Mouse (Mus musculus) neural tube, embryonic 14.5 days (tissue): Measurements from ENCODE around the gene Pck1. TPM values are rescaled to one million over a fixed set of nuclear protein-coding genes. Genes with fewer than 3 reads are reported as not detected.
A peak's percentile ranks its signal among the peaks of the same experiment; 100 is the strongest.

Experiments
- ATAC-seq: fragments of 200-750 bp; cut with Nextera tagmentation; 2 replicates; pipeline ENCODE4 v1.8.0; 2017; ENCODE audit warnings: low read depth, mild to moderate bottlenecking, moderate TSS enrichment, moderate library complexity
- H3K27ac ChIP-seq: fragments of 300-500 bp; sonication (generic); 2 replicates; pipeline ENCODE4 v1.5.1; 2014; ENCODE audit warnings: low read depth, mild to moderate bottlenecking, control low read depth, low read length, moderate library complexity, mixed read lengths
- H3K27me3 ChIP-seq: fragments of 300-500 bp; sonication (generic); 2 replicates; pipeline ENCODE4 v1.6.1; 2014; ENCODE audit warnings: low read length; ENCODE audit not compliant: control insufficient read depth, insufficient read depth
- H3K36me3 ChIP-seq: fragments of 300-500 bp; sonication (generic); 2 replicates; pipeline ENCODE4 v1.6.1; 2014; ENCODE audit warnings: low read length, mixed read lengths; ENCODE audit not compliant: control insufficient read depth, insufficient read depth
- H3K4me1 ChIP-seq: fragments of 300-500 bp; sonication (generic); 2 replicates; pipeline ENCODE4 v1.6.1; 2014; ENCODE audit warnings: low read length; ENCODE audit not compliant: control insufficient read depth, insufficient read depth
- H3K4me2 ChIP-seq: fragments of 300-500 bp; sonication (generic); 2 replicates; pipeline ENCODE4 v1.6.1; 2014; ENCODE audit warnings: mild to moderate bottlenecking, low read depth, low read length, control low read depth
- H3K4me3 ChIP-seq: fragments of 300-500 bp; sonication (generic); 2 replicates; pipeline ENCODE4 v1.5.1; 2014; ENCODE audit warnings: low read depth, low read length, control low read depth, mixed read lengths
- H3K9ac ChIP-seq: fragments of 300-500 bp; sonication (generic); replicated peaks from 2 replicates; pipeline ENCODE4 v1.6.1; 2014; ENCODE audit warnings: low read depth, mild to moderate bottlenecking, control low read depth, low read length, mixed read lengths
- H3K9me3 ChIP-seq: fragments of 300-500 bp; sonication (generic); 2 replicates; pipeline ENCODE4 v1.6.1; 2016; ENCODE audit warnings: low read length; ENCODE audit not compliant: control insufficient read depth
- WGBS: fragments of 180-500 bp; shearing (Covaris S2); extraction: QIAGEN DNeasy Blood & Tissue Kit; methylation state at CpG from one replicate; pipeline ENCODE4 v1.1.7; 2014; 5-methylcytosine and 5-hydroxymethylcytosine counted together
- polyA plus RNA-seq: library from polyadenylated mRNA; unstranded; fragments of >200 nt; fragmentation: Nextera tagmentation; extraction: Ambion mirVana; gene quantifications from 2 replicates; pipeline ENCODE4 v1.2.1, GENCODE M21; 2014

Pck1 gene
- polyA plus RNA-seq, 1 experiment from 2014 or later: 0.07 TPM

DNA sequence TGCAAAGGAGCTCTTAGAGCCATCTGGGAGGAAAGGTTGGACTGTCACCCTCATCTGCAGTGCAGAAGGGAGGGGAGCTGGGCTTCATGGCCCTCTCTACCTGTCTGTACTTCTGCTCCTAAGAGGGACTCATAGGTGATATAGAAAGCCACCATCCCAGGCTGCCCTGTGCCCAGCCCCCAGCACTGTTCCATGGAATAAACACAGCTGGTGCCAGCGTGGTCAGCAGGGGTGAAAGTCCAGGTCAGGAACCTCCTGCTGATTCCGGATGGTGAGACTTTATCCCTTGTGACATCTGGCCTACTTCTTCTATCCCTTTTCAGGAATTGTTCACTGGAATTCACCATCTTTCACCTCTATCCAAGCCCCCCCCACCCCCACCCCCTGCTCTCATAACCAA lies 17.2 kb downstream of the Pck1 start:
- no peak overlapping the region for H3K4me2 ChIP-seq
- H3K9ac ChIP-seq: no peak overlapping the region
- H3K36me3 ChIP-seq: no peaks in the 10 kb centered on the region
- H3K4me3 ChIP-seq: no peak overlapping the region
- H3K9me3 ChIP-seq: no peaks in the 10 kb centered on the region
- WGBS: 79% methylated on average over 2 of the region's 2 CpGs
- H3K27ac ChIP-seq: no peak overlapping the region
- H3K4me1 ChIP-seq: peaks cover 42% of the 10 kb centered on the region
- no peak for ATAC-seq
- no peaks in the 10 kb centered on the region for H3K27me3 ChIP-seq

GRCm38 (mm10) chr2:173170715-173171114 lies 17.9 kb downstream of the Pck1 start:
- Histone ChIP-seq H3K27me3 (no peaks in the 10 kb centered on the region), H3K4me3 (no peak overlapping the region), H3K4me2 (no peak overlapping the region), H3K9ac (no peak overlapping the region), H3K4me1 (peaks cover 42% of the 10 kb centered on the region), H3K9me3 (no peaks in the 10 kb centered on the region), H3K36me3 (no peaks in the 10 kb centered on the region), H3K27ac (no peak overlapping the region; the same call in 1 of the 2 replicates)
- no peak for ATAC-seq
- 62% methylated on average over 2 of the region's 2 CpGs for WGBS

DNA sequence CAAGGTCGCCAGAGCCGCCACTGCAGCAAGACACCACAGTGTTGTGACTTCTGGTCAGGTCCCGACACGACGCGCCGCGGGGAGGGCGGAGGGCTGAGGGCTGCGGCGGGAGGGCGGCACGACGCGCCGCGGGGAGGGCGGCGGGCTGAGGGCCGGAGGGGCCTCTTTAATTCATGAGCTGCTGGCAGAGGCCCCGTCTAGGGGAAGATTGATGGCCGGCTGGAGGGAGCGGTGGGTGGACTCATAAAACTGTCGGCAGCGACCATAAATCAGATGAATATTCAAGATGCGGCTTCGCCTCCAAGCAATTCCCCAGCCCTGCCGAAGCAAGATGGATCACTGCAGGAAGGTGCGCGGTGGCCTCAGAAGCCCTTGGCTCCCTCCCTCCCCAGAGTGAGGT lies 18.6 kb downstream of the Pck1 start:
- H3K36me3 ChIP-seq: no peaks in the 10 kb centered on the region

GRCm38 (mm10) chr2:173171956-173172355 lies 19.1 kb downstream of the Pck1 start:
- Histone ChIP-seq H3K36me3 (no peaks in the 10 kb centered on the region), H3K27me3 (no peaks in the 10 kb centered on the region), H3K4me3 (no peak overlapping the region), H3K4me2 (peak overlapping the region; percentile 6; the same call in 1 of the 2 replicates), H3K27ac (peak overlapping the region; percentile 60), H3K9me3 (no peaks in the 10 kb centered on the region), H3K4me1 (peaks cover 42% of the 10 kb centered on the region), H3K9ac (no peak overlapping the region)
- 51% methylated on average over 5 of the region's 5 CpGs for WGBS
- peak; percentile 6 for ATAC-seq

More for the DNA sequence above, 18.6 kb downstream of the Pck1 start:
- Histone ChIP-seq H3K4me2 (peak overlapping the region; percentile 23; the same call in 1 of the 2 replicates), H3K9me3 (no peaks in the 10 kb centered on the region), H3K27me3 (no peaks in the 10 kb centered on the region), H3K27ac (peak overlapping the region; percentile 60), H3K4me1 (peaks cover 42% of the 10 kb centered on the region), H3K4me3 (no peak overlapping the region), H3K9ac (no peak overlapping the region)
- peak; percentile 68 for ATAC-seq
- 0% methylated on average over 30 of the region's 30 CpGs for WGBS

GRCm38 (mm10) chr2:173172386-173172785 lies 19.5 kb downstream of the Pck1 start:
- Histone ChIP-seq H3K4me1 (peaks cover 42% of the 10 kb centered on the region), H3K9ac (no peak overlapping the region), H3K4me2 (no peak overlapping the region), H3K27me3 (no peaks in the 10 kb centered on the region), H3K27ac (peak overlapping the region; percentile 89), H3K9me3 (no peaks in the 10 kb centered on the region), H3K36me3 (no peaks in the 10 kb centered on the region), H3K4me3 (no peak overlapping the region)
- 63% methylated on average over 1 of the region's 1 CpGs for WGBS
- ATAC-seq: no peak

GRCm38 (mm10) chr2:173173008-173173407 lies 20.2 kb downstream of the Pck1 start:
- peaks cover 40% of the 10 kb centered on the region for H3K4me1 ChIP-seq
- H3K9ac ChIP-seq: no peak overlapping the region
- H3K27ac ChIP-seq: peak overlapping the region; percentile 89
- 0 out of 2 replicates have a peak overlapping the region, but pooled peaks have one; percentile 53 for H3K4me2 ChIP-seq
- peak; percentile 12; the same call in 1 of the 2 replicates for ATAC-seq
- WGBS: 7% methylated on average over 2 of the region's 2 CpGs
- H3K9me3 ChIP-seq: no peaks in the 10 kb centered on the region
- H3K4me3 ChIP-seq: no peak overlapping the region
- no peaks in the 10 kb centered on the region for H3K36me3 ChIP-seq
- H3K27me3 ChIP-seq: peaks cover 3% of the 10 kb centered on the region; the same call in 1 of the 2 replicates

DNA sequence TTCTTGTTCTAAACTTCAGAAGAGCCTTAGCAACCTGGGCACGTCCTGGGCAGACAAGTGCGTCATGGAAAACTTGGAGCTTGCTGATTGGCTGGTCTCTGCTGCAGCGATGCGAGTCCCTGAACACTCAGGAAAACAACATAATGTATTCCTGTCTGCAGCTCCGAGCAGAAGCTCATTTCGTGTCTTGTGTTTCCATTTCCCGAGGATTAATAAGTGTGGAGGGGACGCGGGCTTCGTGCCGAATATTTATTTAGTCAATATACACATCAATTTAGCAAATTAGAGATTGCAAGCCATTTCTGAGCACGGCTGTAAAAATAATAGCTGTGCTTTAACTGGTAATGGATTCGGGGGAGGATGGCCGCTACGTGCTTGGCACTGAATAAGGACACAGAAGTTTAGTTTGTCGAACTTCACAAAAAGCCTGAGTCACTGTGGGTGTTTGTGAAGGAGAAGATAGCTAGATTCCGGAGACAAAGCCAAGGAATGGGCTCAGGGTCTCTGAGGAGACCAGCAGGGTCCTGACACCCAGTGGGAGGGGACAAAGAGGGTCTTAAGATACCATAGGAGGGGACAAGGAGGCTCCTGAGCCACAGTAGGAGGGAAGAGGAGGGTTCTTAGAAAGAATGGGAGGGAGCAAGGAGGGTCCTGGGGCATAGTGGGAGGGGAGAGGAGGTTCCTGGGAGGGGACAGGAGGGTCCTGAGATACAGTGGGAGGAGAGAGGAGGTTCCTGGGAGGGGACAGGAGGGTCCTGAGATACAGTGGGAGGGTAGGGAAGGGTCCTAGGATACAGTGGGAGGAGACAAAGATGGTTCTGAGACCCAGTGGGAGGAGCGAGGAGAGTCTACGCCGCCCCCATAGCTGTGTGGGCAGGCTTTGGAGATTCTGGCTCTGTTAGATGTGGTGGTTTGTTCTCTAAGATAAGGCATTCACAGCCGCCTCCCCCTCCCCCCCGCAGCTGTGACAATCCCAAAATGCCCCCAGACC lies 21.0 kb downstream of the Pck1 start:
- peak; percentile 75 for ATAC-seq
- no peaks in the 10 kb centered on the region for H3K36me3 ChIP-seq
- H3K27me3 ChIP-seq: peaks cover 3% of the 10 kb centered on the region; the same call in 1 of the 2 replicates
- H3K4me2 ChIP-seq: peak overlapping the region; percentile 53
- 2% methylated on average over 22 of the region's 22 CpGs for WGBS
- H3K4me1 ChIP-seq: peaks cover 38% of the 10 kb centered on the region
- peak overlapping the region; percentile 89 for H3K27ac ChIP-seq
- H3K9me3 ChIP-seq: no peaks in the 10 kb centered on the region
- H3K9ac ChIP-seq: 0 out of 2 replicates have a peak overlapping the region, but pooled peaks have one; percentile 8
- peak overlapping the region; percentile 18; the same call in 1 of the 2 replicates for H3K4me3 ChIP-seq

DNA sequence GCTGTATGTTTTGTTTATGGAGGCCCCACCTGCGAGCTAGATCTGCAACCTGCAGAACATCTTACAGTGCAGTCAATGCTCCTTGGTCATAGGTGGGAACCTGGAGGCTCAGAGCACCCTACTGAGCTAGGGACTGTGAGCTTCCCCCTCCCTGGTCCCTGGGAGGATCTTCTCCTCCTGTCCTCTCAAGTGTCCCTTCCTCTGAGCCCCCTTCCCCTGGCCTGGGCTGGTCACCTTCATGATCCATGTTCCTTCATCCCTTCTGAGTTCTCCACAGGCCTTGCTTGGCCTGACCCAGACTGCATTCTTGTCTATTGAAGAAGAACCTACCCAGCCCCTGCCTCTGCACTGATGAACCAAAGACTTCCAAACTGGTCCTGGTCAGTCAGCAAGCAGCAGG lies 21.7 kb downstream of the Pck1 start:
- H3K4me2 ChIP-seq: peak overlapping the region; percentile 53
- peaks cover 3% of the 10 kb centered on the region; the same call in 1 of the 2 replicates for H3K27me3 ChIP-seq
- peak overlapping the region; percentile 89 for H3K27ac ChIP-seq
- H3K4me1 ChIP-seq: peaks cover 34% of the 10 kb centered on the region
- H3K9ac ChIP-seq: no peak overlapping the region
- no peaks in the 10 kb centered on the region for H3K9me3 ChIP-seq
- H3K4me3 ChIP-seq: no peak overlapping the region
- H3K36me3 ChIP-seq: no peaks in the 10 kb centered on the region
- WGBS: 54% methylated on average over 1 of the region's 1 CpGs
- no peak for ATAC-seq

GRCm38 (mm10) chr2:173175703-173176102 lies 22.9 kb downstream of the Pck1 start:
- no peaks in the 10 kb centered on the region for H3K9me3 ChIP-seq
- no peak overlapping the region for H3K27ac ChIP-seq
- no peak overlapping the region for H3K9ac ChIP-seq
- 94% methylated on average over 5 of the region's 5 CpGs for WGBS
- H3K4me2 ChIP-seq: no peak overlapping the region
- peaks cover 34% of the 10 kb centered on the region for H3K4me1 ChIP-seq
- peaks cover 3% of the 10 kb centered on the region for H3K27me3 ChIP-seq
- no peak for ATAC-seq
- no peak overlapping the region for H3K4me3 ChIP-seq
- no peaks in the 10 kb centered on the region for H3K36me3 ChIP-seq
